9 mouse cellular contexts compared by ENCODE assay signal in genomic region chr17:91093042-91093080, GRCm38 (mm10). TPM values are rescaled to one million over a fixed set of nuclear protein-coding genes. Genes with fewer than 3 reads are reported as not detected.
DNase-seq lines count a peak whose midpoint lies in the region; ATAC-seq and TF ChIP-seq lines count a peak whose summit lies in the region.
"Had no signal": no experiment of that assay in that cellular context is flagged by ENCODE, and none has a peak within 500 bp of the region (broad histone marks: within the 10 kb centered on the region; RNA-seq: fewer than 3 reads in every experiment).

Nrxn1 (minus strand) TSS chr17:91093071.

- WGBS in heart, embryonic 15.5 days, result 0% methylated on average over 1 of the region's 1 CpGs
- WGBS in hindbrain, embryonic 13.5 days, result 0% methylated on average over 1 of the region's 1 CpGs
- WGBS in midbrain, embryonic 11.5 days, result 0% methylated on average over 1 of the region's 1 CpGs

- H3K4me1 ChIP-seq in heart, embryonic 15.5 days (replicated peaks), result peaks cover 3% of the 10 kb centered on the region
- H3K4me1 ChIP-seq in cortical plate, adult 2 months (ENCODE audit: control insufficient read depth, insufficient read depth, low read length), result no peaks in the 10 kb centered on the region; the same call in 1 of the 2 replicates
- H3K4me1 ChIP-seq in hindbrain, embryonic 13.5 days (replicated peaks), result peaks cover 21% of the 10 kb centered on the region
- H3K4me1 ChIP-seq in midbrain, embryonic 11.5 days (ENCODE audit: control insufficient read depth, insufficient read depth, low read length), result no peaks in the 10 kb centered on the region

- 0 out of 2 replicates have a peak within 1 kb of the TSS, but pooled peaks have one; percentile 11 for H3K4me3 ChIP-seq in heart, embryonic 15.5 days
- H3K4me3 ChIP-seq in cortical plate, adult 2 months (ENCODE audit: insufficient read depth, low read length), result peak within 1 kb of the TSS; percentile 89
- peak within 1 kb of the TSS; percentile 54 for H3K4me3 ChIP-seq in hindbrain, embryonic 13.5 days
- peak within 1 kb of the TSS; percentile 27 for H3K4me3 ChIP-seq in midbrain, embryonic 11.5 days (ENCODE audit: low read depth, low read length)

- 0 out of 2 replicates have a peak, but pooled peaks cover 2% of the 10 kb centered on the region for H3K27me3 ChIP-seq in heart, embryonic 15.5 days
- H3K27me3 ChIP-seq in hindbrain, embryonic 13.5 days, result no peaks in the 10 kb centered on the region
- H3K27me3 ChIP-seq in midbrain, embryonic 11.5 days (ENCODE audit: control insufficient read depth, insufficient read depth, low read length), result no peaks in the 10 kb centered on the region

- H3K36me3 ChIP-seq in heart, embryonic 15.5 days, result no peaks in the 10 kb centered on the region
- H3K36me3 ChIP-seq in hindbrain, embryonic 13.5 days, result peaks cover 14% of the 10 kb centered on the region
- no peaks in the 10 kb centered on the region; the same call in 1 of the 2 replicates for H3K36me3 ChIP-seq in midbrain, embryonic 11.5 days (ENCODE audit: control insufficient read depth, insufficient read depth, low read length)
- H3K36me3 ChIP-seq: G1E had no signal

- no peak within 1 kb of the TSS for H3K27ac ChIP-seq in heart, embryonic 15.5 days
- H3K27ac ChIP-seq in cortical plate, adult 2 months (ENCODE audit: insufficient read depth, low read length), result peak within 1 kb of the TSS; percentile 89
- H3K27ac ChIP-seq in hindbrain, embryonic 13.5 days, result peak within 1 kb of the TSS; percentile 96
- H3K27ac ChIP-seq in midbrain, embryonic 11.5 days (ENCODE audit: low read depth, low read length), result peak within 1 kb of the TSS; percentile 59

- no peak for DNase-seq in heart, postnatal 10 days
- DNase-seq in midbrain, embryonic 11.5 days (ENCODE audit: low spot score, missing footprints), result no peak
- no peak for DNase-seq in urinary bladder, adult 18-20 months (ENCODE audit: low spot score in 2 of 2)
- DNase-seq in ovary, postnatal 14 days (ENCODE audit: low spot score), result no peak
- no peak for DNase-seq in adipocyte (ENCODE audit: low spot score)

- TF ChIP-seq CTCF in cortical plate, adult 2 months (IDR thresholded peaks at IDR 0.05; ENCODE audit: extremely low read depth, insufficient read depth, low read length), result no peak

- no peak within 1 kb of the TSS for H3K9ac ChIP-seq in heart, embryonic 15.5 days
- peak within 1 kb of the TSS; percentile 80 for H3K9ac ChIP-seq in hindbrain, embryonic 13.5 days
- H3K9ac ChIP-seq in midbrain, embryonic 11.5 days (ENCODE audit: low read length), result peak within 1 kb of the TSS; percentile 39

- no peak for TF ChIP-seq POLR2A in cortical plate, adult 2 months (IDR thresholded peaks at IDR 0.05; ENCODE audit: extremely low read depth, insufficient read depth, low read length)

- peak within 1 kb of the TSS; percentile 40 for H3K4me2 ChIP-seq in heart, embryonic 15.5 days
- peak within 1 kb of the TSS; percentile 64 for H3K4me2 ChIP-seq in hindbrain, embryonic 13.5 days
- peak within 1 kb of the TSS; percentile 43 for H3K4me2 ChIP-seq in midbrain, embryonic 11.5 days

- no peak for ATAC-seq in heart, embryonic 15.5 days (replicated peaks; ENCODE audit: insufficient number of reproducible peaks, insufficient read depth, low FRiP score, low read depth)
- ATAC-seq in hindbrain, embryonic 13.5 days (ENCODE audit: low FRiP score), result no peak
- no peak for ATAC-seq in midbrain, embryonic 11.5 days (ENCODE audit: low FRiP score)

- intact Hi-C loops in heart, postnatal 10 days (cut with DNase I), result no loop called here

- H3K9me3 ChIP-seq in heart, embryonic 15.5 days (replicated peaks), result no peaks in the 10 kb centered on the region
- H3K9me3 ChIP-seq in hindbrain, embryonic 13.5 days, result peaks cover 10% of the 10 kb centered on the region
- H3K9me3 ChIP-seq in midbrain, embryonic 11.5 days (ENCODE audit: control insufficient read depth, low read length), result peaks cover 7% of the 10 kb centered on the region

RNA-seq across cellular contexts. Expression of gene Nrxn1, which starts in this region (rescaled TPM):
- polyA plus RNA-seq in heart, embryonic 15.5 days (2015; fragmentation: Nextera tagmentation; extraction: Ambion mirVana), result 1.2 and 1.5 TPM in 2 replicates
- 1 to 10 TPM in 1 of 2 experiments, under 1 TPM in 1; 0.84 to 2.2 TPM for total RNA-seq in heart, postnatal 10 days (2021)
- polyA plus RNA-seq in cortical plate, adult 2 months (2012; rRNA removed), result 244 and 266 TPM in 2 replicates
- 142 and 143 TPM in 2 replicates for polyA plus RNA-seq in hindbrain, embryonic 13.5 days (2015; fragmentation: Nextera tagmentation; extraction: Ambion mirVana)
- polyA plus RNA-seq in midbrain, embryonic 11.5 days (2014; fragmentation: Nextera tagmentation; extraction: Ambion mirVana), result 16.5 and 18.1 TPM in 2 replicates
- polyA plus RNA-seq: G1E had no signal

Comparison
In these comparisons a context has a peak if more than half of its experiments do, and no peak if none do; other contexts are left out.
1. H3K4me3 ChIP-seq: peak in every context shown above with its lines; median percentile 89 in cortical plate, adult 2 months; 54 in hindbrain, embryonic 13.5 days; 27 in midbrain, embryonic 11.5 days; 11 in heart, embryonic 15.5 days.